Mouse (Mus musculus) adrenal gland (tissue): ENCODE data around the gene Smim8.
"Not testable (repeated sequence)": the region's sequence is repeated elsewhere in the genome, so short reads cannot be mapped to it uniquely, and the experiment has no call there.

Experiments used
- intact Hi-C: fragments of 180-260 bp; cut with DNase I; formaldehyde crosslinking; loops from one replicate; pipeline ENCODE4 v1.15.1; 2025
- long read RNA-seq, 2 experiments: library from polyadenylated mRNA; unstranded; transcript quantifications; one replicate each; pipeline ENCODE4 v2.0.0; 2020; ENCODE audit warnings: borderline replicate concordance in 1 of 2; ENCODE audit not compliant: insufficient replicate concordance in 1 of 2

The Smim8 gene
- long read RNA-seq, experiment 1, transcript Smim8-201 (3 exons, 786 nt): major isoform, 16 of 25 reads
- long read RNA-seq, experiment 1, partial matches to known transcripts: 3 of 25 reads
- long read RNA-seq, experiment 1, other reads (novel, unspliced or antisense): 2 of 25 reads
- long read RNA-seq, experiment 2, transcript Smim8-205 (3 exons, 782 nt): minor isoform, 5 of 27 reads
- long read RNA-seq, experiment 2, transcript Smim8-201 (3 exons, 786 nt): major isoform, 17 of 27 reads
- long read RNA-seq, experiment 2, partial matches to known transcripts: 1 of 27 reads
- long read RNA-seq, experiment 2, other reads (novel, unspliced or antisense): 0 of 27 reads

GRCm38 (mm10) chr4:34777677-34778527 lies at the start of gene Smim8:
TSS of gene Smim8 (minus strand) at chr4:34778423.
- intact Hi-C loops: loop anchor here (5.0 kb wide), 2 partner anchors 76 to 91 kb away; partner anchors contain the start of gene Slc35a1

DNA sequence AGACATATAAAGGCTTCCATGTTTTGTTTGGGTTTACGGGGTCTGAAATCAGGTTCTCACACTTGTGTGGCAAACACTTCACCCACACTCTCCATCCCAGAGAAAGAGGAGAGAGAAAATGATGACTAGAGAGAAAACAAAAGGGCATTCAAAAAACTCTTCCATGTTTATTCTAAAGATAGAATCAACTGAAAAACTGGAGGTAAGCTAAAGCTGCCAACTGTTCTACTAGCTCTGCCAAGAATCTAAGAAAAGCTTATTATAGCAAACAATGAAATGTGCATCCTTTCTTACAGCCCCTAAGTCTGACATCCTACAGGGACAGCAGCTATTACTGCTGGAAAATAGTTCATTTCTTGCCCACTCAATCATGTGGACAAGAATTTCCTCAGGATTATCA lies 45.7 kb upstream of the Smim8 start:
- intact Hi-C loops: loop anchor here (5.0 kb wide), 1 partner anchor 63 kb away; no protein-coding TSS in a partner anchor

GRCm38 (mm10) chr4:34819904-34820303 lies 41.7 kb upstream of the Smim8 start:
- intact Hi-C loops: loop anchor here (5.0 kb wide), 1 partner anchor 67 kb away; no protein-coding TSS in a partner anchor

DNA sequence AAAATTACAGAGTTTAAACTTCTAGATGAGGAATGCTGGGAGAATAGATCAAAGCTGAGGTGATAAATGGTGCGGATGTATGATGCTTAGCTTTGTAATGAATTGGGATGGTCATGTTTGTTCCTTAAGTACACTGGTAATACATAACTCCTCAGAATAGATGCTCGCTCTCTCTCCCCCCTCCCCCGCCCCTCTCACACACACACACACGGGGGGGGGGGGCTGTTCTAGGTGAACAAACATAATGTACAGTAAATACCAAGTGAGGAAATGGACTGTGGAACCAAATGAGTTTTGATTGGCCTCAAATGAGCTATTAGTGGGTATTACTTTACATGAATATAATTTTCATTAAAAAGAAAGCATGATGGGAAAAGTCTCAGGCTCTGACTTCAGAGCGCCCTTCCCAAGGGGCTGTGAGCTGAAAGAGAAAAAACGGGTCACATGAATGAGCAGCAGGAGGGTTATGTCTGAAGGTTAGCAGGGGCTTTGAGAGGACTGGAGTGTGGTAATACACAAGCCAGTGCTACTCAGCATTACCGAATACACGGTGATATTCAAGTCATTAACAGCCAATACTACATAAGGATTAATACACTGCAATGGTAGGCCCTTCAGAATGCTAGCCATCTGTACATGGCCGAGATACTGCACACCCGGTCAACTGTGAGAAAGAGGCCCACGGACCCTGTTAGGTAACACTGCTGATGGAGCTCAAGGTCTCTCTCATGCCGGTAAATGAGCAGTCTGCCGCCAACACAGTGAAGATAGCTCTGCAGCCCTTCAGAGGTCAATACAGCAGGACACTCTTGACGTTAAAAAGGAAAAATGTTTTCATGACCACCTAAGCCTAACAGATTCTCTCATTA lies 23.2 kb upstream of the Smim8 start:
- intact Hi-C loops: no loop called here

DNA sequence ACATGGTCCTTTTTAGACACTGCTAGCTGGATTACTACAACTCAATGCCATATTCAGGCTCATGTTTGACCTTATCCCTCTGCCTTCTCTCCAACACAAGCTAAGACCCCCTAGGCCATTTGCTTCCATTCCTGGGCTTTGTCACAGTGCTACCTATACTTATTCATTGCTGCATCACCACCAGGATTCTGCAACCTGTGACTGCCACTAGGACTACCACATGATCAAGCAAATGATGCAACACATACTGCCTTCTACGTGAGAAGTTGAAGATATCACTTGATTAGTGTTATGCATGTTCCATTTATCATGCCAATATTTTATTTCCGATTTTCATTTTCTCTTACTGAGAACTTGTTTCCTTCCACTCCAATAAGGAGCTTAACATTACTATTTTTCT lies 19.8 kb upstream of the Smim8 start:
- intact Hi-C loops: no loop called here

- intact Hi-C loops: no loop called here
Measured at GRCm38 (mm10) chr4:34797294-34797983, 19.2 kb upstream of the Smim8 start.

GRCm38 (mm10) chr4:34796294-34796693 lies 18.1 kb upstream of the Smim8 start:
- intact Hi-C loops: no loop called here

GRCm38 (mm10) chr4:34786476-34786875 lies 8.3 kb upstream of the Smim8 start:
- intact Hi-C loops: no loop called here

DNA sequence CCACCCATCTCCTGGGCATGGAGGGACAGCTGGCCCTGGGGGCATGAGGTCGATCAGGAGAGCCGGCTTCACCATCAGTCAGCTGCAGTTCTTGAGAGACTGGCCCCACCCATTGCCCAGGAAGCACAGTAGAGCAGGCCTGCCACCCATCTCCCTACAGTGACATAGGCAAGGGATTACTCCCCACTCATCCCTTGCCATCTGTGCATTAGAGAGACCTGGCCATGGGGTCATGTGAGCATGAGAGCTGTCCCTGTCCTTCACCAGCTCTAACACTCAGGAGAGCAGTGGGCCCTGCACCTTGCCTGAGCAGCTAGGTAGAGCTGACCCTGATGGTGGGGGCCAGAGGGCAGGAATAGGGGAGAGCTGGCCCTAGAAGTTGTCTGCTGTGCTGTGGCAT lies 7.4 kb upstream of the Smim8 start:
- intact Hi-C loops: no loop called here

DNA sequence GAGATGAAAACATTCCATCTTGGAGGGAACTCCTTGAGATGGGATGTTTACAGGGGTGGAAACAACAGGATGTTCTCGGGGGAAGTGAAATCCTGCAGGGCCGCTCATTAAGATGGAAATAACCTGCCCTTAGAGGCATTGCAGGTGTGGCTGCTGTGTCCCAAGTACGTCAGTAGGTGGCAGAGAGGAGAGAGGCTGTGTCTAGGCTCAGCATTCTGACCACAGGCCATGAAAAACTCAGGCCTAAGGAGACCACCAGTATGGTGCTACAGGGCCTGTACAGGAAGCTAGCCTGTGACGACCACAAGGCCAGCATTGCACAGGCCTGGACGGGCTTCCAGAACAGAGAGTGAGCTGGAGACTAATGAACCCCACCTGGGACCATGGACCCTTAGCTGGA lies 6.6 kb upstream of the Smim8 start:
- intact Hi-C loops: no loop called here

GRCm38 (mm10) chr4:34782730-34783129 lies 4.5 kb upstream of the Smim8 start:
- intact Hi-C loops: no loop called here

DNA sequence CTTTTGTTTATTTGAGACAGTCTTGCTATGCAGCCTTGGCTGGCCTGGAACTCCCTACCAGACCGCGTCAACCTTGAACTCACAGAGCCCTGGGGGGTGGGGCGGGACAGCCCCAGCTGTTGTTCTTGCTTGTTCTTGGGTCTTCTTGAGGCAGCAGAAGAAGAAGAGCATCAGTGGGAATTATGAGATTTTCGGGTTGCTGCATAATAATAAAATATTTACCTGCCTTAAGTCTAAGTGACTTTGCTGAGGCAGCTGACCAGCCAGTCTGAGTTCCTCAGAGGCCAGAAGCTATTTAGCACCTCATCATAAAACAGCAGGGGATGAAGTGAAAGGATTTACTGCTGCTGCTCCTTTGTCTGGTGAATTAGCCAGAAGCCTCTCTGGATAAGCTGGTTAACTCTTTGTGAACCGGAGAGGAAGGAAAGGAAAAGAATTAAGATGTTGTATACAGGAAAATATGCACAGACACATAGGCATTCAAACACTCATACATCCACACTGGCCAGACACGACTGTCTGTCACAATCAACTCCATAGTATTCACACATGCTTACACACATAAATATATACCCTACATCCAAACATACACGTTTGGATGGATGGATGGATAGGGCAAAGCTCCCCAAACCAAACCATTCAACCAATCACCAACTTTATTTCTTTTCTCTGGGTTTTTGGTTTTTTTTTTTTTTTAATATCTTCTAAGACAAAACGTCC lies 6.4 kb downstream of the Smim8 start:
- intact Hi-C loops: no loop called here

- intact Hi-C loops: no loop called here
Measured at GRCm38 (mm10) chr4:34756163-34756562, 22.1 kb downstream of the Smim8 start, which contains the start of gene Gm136. TSS of gene Gm136 (minus strand) at chr4:34756263.

DNA sequence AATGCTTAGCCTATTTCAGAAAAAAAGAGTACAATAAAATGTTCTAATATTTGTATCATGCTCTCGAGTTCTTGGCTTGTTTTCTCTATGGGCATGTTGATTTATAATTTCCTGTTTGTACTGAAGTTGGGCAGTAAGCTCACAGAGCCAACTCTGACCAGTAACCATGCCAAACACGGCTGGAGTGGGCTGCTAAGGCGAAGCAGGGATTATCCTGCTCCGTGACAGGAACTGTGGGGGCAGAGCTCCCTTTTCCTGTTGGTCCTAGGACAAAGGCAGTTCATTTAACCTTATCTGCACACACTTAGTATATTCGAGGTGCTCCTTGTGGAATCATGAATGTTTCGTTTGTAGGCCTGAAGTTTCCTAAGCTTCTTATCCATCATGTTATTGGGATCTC lies 29.0 kb downstream of the Smim8 start:
- intact Hi-C loops: no loop called here

- intact Hi-C loops: no loop called here
Measured at GRCm38 (mm10) chr4:34734461-34734860, 43.8 kb downstream of the Smim8 start.

DNA sequence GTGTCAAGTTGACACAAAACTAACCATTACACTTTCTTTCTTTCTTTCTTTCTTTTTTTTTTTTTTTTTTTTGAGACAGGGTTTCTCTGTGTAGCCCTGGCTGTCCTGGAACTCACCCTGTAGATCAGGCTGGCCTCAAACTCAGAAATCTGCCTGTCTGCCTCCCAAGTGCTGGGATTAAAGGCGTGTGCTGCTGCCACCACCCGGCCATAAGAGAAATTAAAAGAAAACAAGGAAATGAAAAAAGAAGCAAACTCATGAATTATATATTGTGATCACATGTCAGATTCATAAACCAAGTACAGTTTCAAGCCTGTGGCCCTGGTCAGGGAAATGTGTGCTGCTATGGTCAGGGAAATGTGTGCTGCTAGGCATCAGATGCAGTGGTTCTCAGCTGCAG lies 44.8 kb downstream of the Smim8 start:
- intact Hi-C loops: not testable (repeated sequence)

DNA sequence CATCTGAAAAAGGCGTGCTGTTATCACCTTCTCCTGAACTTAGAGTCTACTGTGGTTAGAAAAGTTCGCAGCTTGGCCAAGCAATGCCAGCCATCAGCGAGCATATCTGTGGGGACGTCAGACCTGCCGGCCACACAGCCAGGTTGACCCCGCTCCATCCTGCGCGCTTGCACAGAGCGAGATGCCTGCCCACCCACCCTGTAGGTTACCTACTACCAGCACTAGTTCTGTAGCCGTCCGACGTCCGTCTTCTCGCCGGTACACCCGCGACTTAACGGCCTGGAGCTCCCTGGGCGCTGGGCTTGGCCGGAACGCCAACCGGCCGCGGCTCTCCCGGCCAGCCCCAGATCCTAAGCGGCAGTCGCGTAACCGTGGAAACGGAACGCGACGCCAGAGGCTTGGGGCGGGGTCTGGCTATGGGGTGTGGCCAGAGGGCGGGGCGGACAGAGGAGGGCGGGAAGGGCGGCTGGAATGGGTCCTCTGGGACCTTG lies 48.3 kb downstream of the Smim8 start, which contains the start of gene Cfap206:
Gene Cfap206 (minus strand): TSS at position 356 of the 491 bp plus-strand sequence.
- intact Hi-C loops: no loop called here

DNA sequence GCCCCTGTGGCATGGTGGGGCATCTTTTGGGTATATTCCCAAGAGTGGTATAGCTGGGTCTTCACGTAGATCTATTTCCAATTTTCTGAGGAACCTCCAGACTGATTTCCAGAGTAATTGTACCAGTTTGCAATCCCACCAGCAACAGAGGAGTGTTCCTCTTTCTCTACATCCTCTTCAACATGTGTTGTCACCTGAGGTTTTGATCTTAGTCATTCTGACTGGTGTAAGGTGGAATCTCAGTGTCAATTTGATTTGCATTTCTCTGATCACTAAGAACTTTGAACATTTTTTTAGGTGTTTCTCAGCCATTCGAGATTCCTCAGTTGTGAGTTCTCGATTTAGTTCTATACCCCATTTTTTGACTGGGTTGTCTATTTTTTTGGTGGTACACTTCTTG lies 52.5 kb downstream of the Smim8 start:
- intact Hi-C loops: not testable (repeated sequence)

- intact Hi-C loops: no loop called here
Measured at GRCm38 (mm10) chr4:34724306-34724705, 53.9 kb downstream of the Smim8 start.

GRCm38 (mm10) chr4:34723186-34723585 lies 55.0 kb downstream of the Smim8 start:
- intact Hi-C loops: no loop called here
